Comparison of ENCODE assay signal across 19 mouse cellular contexts in the genomic region with DNA sequence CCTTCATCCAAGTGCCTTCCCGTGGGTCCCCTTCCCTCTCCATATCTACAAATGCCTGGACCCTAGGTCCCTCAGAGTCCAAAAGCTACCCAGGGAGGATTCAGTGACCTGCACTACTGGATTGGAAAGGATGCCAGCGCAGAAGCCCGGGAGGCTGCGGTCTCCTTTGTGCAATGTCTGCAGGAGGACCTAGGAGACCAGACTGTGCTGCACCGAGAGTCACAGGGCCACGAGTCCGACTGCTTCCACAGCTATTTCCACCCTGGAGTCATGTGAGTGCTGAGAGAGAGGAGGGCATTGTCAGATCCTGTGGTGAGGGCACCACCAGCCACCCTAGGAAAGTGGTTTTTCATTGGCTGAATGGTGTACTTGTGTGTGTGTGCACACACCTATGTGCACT. TPM values are rescaled to one million over a fixed set of nuclear protein-coding genes. Genes with fewer than 3 reads are reported as not detected.
"Had no signal": no experiment of that assay in that cellular context is flagged by ENCODE, and none has a peak within 500 bp of the region (broad histone marks: within the 10 kb centered on the region; RNA-seq: fewer than 3 reads in every experiment).

No protein-coding gene starts in this region.

- H3K9me3 ChIP-seq: lung, embryonic 15.5 days; megakaryocyte, embryonic 14.5 days; midbrain, embryonic 13.5 days; midbrain, embryonic 15.5 days; neural tube, embryonic 12.5 days; stomach, embryonic 15.5 days had no signal

- H3K4me2 ChIP-seq: lung, embryonic 15.5 days; midbrain, embryonic 11.5 days; midbrain, embryonic 13.5 days; midbrain, embryonic 15.5 days; neural tube, embryonic 12.5 days; stomach, embryonic 15.5 days had no signal

- H3K9ac ChIP-seq: lung, embryonic 15.5 days; midbrain, embryonic 13.5 days; midbrain, embryonic 15.5 days; neural tube, embryonic 12.5 days; stomach, embryonic 15.5 days had no signal

- ATAC-seq: lung, postnatal 0 days; midbrain, embryonic 13.5 days; midbrain, embryonic 15.5 days had no signal

- H3K4me3 ChIP-seq: lung, embryonic 15.5 days; megakaryocyte, embryonic 14.5 days; midbrain, embryonic 13.5 days; midbrain, embryonic 15.5 days; neural tube, embryonic 12.5 days; stomach, embryonic 15.5 days had no signal

- H3K27ac ChIP-seq: lung, embryonic 15.5 days; macrophage; midbrain, embryonic 13.5 days; midbrain, embryonic 15.5 days; neural tube, embryonic 12.5 days; stomach, embryonic 15.5 days; stomach, postnatal 0 days had no signal

- DNase-seq: lung, adult 2 months; lung, postnatal 14 days; lung, postnatal 36 days; right cerebral cortex, postnatal 14 days; thymus, adult 2 months; thymus, postnatal 25 days; thymus, postnatal 4 days had no signal

- H3K27me3 ChIP-seq: lung, embryonic 15.5 days; stomach, embryonic 15.5 days had no signal

- H3K36me3 ChIP-seq: lung, embryonic 15.5 days; midbrain, embryonic 13.5 days; midbrain, embryonic 15.5 days; neural tube, embryonic 12.5 days; stomach, embryonic 15.5 days had no signal

RNA-seq across cellular contexts. Expression of a gene that starts 44.0 kb away (rescaled TPM):
- total RNA-seq: monocyte, adult 5-6 weeks; neutrophil, adult 5-6 weeks had no signal
